Mouse (Mus musculus) megakaryocyte, embryonic 14.5 days (primary cell): Measurements from ENCODE around the gene Tnc.

Experiments
- FLI1 ChIP-seq: IDR thresholded peaks from 2 replicates; pipeline ENCODE4 v1.6.1; 2012; ENCODE audit warnings: low read length, inconsistent platforms, mixed read lengths
- GATA1 ChIP-seq: IDR thresholded peaks from 3 replicates; pipeline ENCODE4 v1.6.1; 2012; ENCODE audit warnings: mixed read lengths, low read length, inconsistent platforms, borderline replicate concordance

DNA sequence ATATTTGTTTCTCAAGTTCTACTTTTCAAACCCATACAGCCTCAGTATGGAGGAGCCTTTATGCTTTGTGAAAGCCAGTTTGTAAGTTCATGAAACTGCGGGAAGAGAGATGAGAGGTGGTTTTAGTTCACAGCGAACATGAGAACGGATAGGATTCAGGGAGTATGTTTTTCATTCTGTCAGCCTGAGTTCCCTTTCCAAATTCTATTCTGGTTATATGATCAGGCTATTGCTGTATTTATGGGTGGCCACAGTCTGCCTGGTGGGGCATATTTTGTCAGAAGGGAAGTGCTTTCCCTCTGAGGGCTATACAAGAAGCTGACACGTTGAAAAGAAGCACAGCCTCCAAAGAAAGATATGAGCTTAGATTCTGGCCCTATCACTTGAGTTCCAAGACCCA is 2.9 kb downstream of the Tnc start:
- TF ChIP-seq GATA1 (no peak), FLI1 (no peak)
